In genomic region chr4:89875375-89876055, GRCm38 (mm10) we compare ENCODE assay signal across 8 mouse cellular contexts.
DNase-seq lines count a peak whose midpoint lies in the region; ATAC-seq lines count a peak whose summit lies in the region.
"Not testable (repeated sequence)": the region's sequence is repeated elsewhere in the genome, so short reads cannot be mapped to it uniquely, and the experiment has no call there.

No protein-coding gene starts in this region.

- H3K4me2 ChIP-seq in forebrain, embryonic 12.5 days = peak overlapping the region; percentile 21; the same call in 1 of the 2 replicates
- not testable (repeated sequence) for H3K4me2 ChIP-seq in hindbrain, embryonic 11.5 days (replicated peaks; ENCODE audit: low read depth, low read length); liver, embryonic 11.5 days
- H3K4me2 ChIP-seq in midbrain, embryonic 16.5 days (ENCODE audit: low read length) = peak overlapping the region; percentile 30
- H3K4me2 ChIP-seq in stomach, embryonic 15.5 days = peak overlapping the region; percentile 12; the same call in 1 of the 2 replicates

- H3K27me3 ChIP-seq in forebrain, embryonic 12.5 days; hindbrain, embryonic 11.5 days (ENCODE audit: control insufficient read depth, insufficient read depth, low read length); liver, embryonic 11.5 days (replicated peaks; ENCODE audit: control insufficient read depth, insufficient read depth, low read length); midbrain, embryonic 16.5 days (ENCODE audit: control insufficient read depth, insufficient read depth, low read depth, low read length); stomach, embryonic 15.5 days (replicated peaks): not testable (repeated sequence)

- 24% methylated on average over 7 of the region's 15 CpGs for WGBS in forebrain, embryonic 12.5 days
- 28% methylated on average over 7 of the region's 15 CpGs for WGBS in hindbrain, embryonic 11.5 days
- WGBS in liver, embryonic 11.5 days = 38% methylated on average over 7 of the region's 15 CpGs
- WGBS in midbrain, embryonic 16.5 days = 27% methylated on average over 6 of the region's 15 CpGs
- WGBS in stomach, embryonic 15.5 days = 21% methylated on average over 10 of the region's 15 CpGs

- H3K4me3 ChIP-seq in forebrain, embryonic 12.5 days (replicated peaks); hindbrain, embryonic 11.5 days (ENCODE audit: low read depth, low read length); liver, embryonic 11.5 days (ENCODE audit: low read depth, low read length); midbrain, embryonic 16.5 days (ENCODE audit: low read depth, low read length); stomach, embryonic 15.5 days (replicated peaks): not testable (repeated sequence)

- ATAC-seq in forebrain, embryonic 12.5 days (ENCODE audit: low FRiP score) = peak; percentile 85
- ATAC-seq in hindbrain, embryonic 11.5 days (ENCODE audit: low FRiP score) = peak; percentile 87
- peak; percentile 60; the same call in 1 of the 2 replicates for ATAC-seq in liver, embryonic 11.5 days (replicated peaks; ENCODE audit: low FRiP score)
- peak; percentile 82 for ATAC-seq in midbrain, embryonic 16.5 days
- ATAC-seq in stomach, embryonic 15.5 days (ENCODE audit: insufficient read depth, low FRiP score, low read depth) = 0 out of 2 replicates have a peak, but pooled peaks have one; percentile 50

- H3K9ac ChIP-seq in forebrain, embryonic 12.5 days; hindbrain, embryonic 11.5 days (ENCODE audit: low read depth, low read length); liver, embryonic 11.5 days (ENCODE audit: low read depth, low read length); midbrain, embryonic 16.5 days (ENCODE audit: low read depth, low read length); stomach, embryonic 15.5 days: not testable (repeated sequence)

- not testable (repeated sequence) for H3K9me3 ChIP-seq in forebrain, embryonic 12.5 days; hindbrain, embryonic 11.5 days (ENCODE audit: control insufficient read depth, low read length); liver, embryonic 11.5 days (ENCODE audit: control insufficient read depth, low read length); midbrain, embryonic 16.5 days (replicated peaks; ENCODE audit: control insufficient read depth, low read length, poor library complexity, severe bottlenecking); stomach, embryonic 15.5 days

- H3K27ac ChIP-seq in forebrain, embryonic 12.5 days; hindbrain, embryonic 11.5 days (ENCODE audit: low read depth, low read length); liver, embryonic 11.5 days (ENCODE audit: low read depth, low read length); midbrain, embryonic 16.5 days (ENCODE audit: low read length); stomach, embryonic 15.5 days: not testable (repeated sequence)

- not testable (repeated sequence) for H3K36me3 ChIP-seq in forebrain, embryonic 12.5 days (replicated peaks); hindbrain, embryonic 11.5 days (ENCODE audit: control insufficient read depth, insufficient read depth, low read length); liver, embryonic 11.5 days (ENCODE audit: control insufficient read depth, insufficient read depth, low read length); midbrain, embryonic 16.5 days (ENCODE audit: control insufficient read depth, insufficient read depth, low read length); stomach, embryonic 15.5 days

- H3K4me1 ChIP-seq in forebrain, embryonic 12.5 days; hindbrain, embryonic 11.5 days (replicated peaks; ENCODE audit: control insufficient read depth, insufficient read depth, low read length); liver, embryonic 11.5 days (replicated peaks; ENCODE audit: control insufficient read depth, insufficient read depth, low read length); midbrain, embryonic 16.5 days (ENCODE audit: control insufficient read depth, insufficient read depth, low read length); stomach, embryonic 15.5 days: not testable (repeated sequence)

- peak; percentile 11 for DNase-seq in ES-CJ7 (ENCODE audit: low read depth, low spot score)
- peak; percentile 25 for DNase-seq in cerebellum, adult 9-10 months
- DNase-seq in hindbrain, embryonic 11.5 days (ENCODE audit: low spot score) = peak; percentile 44
- DNase-seq in kidney, postnatal 10 days = peak; percentile 9
- DNase-seq in liver, embryonic 11.5 days (ENCODE audit: low spot score) = not testable (repeated sequence)
